Mouse (Mus musculus) liver, adult 2 months (tissue): ENCODE results near the gene Tssc4. TPM values are rescaled to one million over a fixed set of nuclear protein-coding genes. Genes with fewer than 3 reads are reported as not detected.

ENCODE experiments used
- DNase-seq: peaks from one replicate; pipeline ENCODE4 v3.0.0-alpha.2; 2011; ENCODE audit warnings: low read depth, low spot score; ENCODE audit errors: extremely low read depth
- H3K27ac ChIP-seq: fragments of 200-500 bp; replicated peaks from 2 replicates; pipeline ENCODE4 v1.5.1; 2012; ENCODE audit warnings: low read depth, mild to moderate bottlenecking, control low read depth, inconsistent platforms, low read length; ENCODE audit not compliant: insufficient read depth
- H3K27me3 ChIP-seq: fragments of 200-500 bp; 2 replicates; pipeline ENCODE4 v1.6.1; 2012; ENCODE audit warnings: mild to moderate bottlenecking, moderate library complexity, low read length, inconsistent platforms; ENCODE audit not compliant: control insufficient read depth, insufficient read depth
- H3K36me3 ChIP-seq: fragments of 200-500 bp; 2 replicates; pipeline ENCODE4 v1.6.1; 2012; ENCODE audit warnings: low read length, inconsistent platforms; ENCODE audit not compliant: control insufficient read depth, insufficient read depth
- H3K4me1 ChIP-seq: fragments of 200-500 bp; 2 replicates; pipeline ENCODE4 v1.6.1; 2011; ENCODE audit warnings: low read length; ENCODE audit not compliant: control insufficient read depth, insufficient read depth
- H3K4me3 ChIP-seq: fragments of 200-500 bp; 2 replicates; pipeline ENCODE4 v1.5.1; 2011; ENCODE audit warnings: low read depth, mild to moderate bottlenecking, control low read depth, low read length, moderate library complexity; ENCODE audit not compliant: insufficient read depth
- H3K79me2 ChIP-seq: fragments of 200-500 bp; 2 replicates; pipeline ENCODE4 v1.6.1; 2012; ENCODE audit warnings: inconsistent platforms, mild to moderate bottlenecking, low read length, moderate library complexity; ENCODE audit not compliant: control insufficient read depth, insufficient read depth
- H3K9ac ChIP-seq: fragments of 200-500 bp; 2 replicates; pipeline ENCODE4 v1.6.1; 2012; ENCODE audit warnings: low read depth, mild to moderate bottlenecking, control low read depth, inconsistent platforms, low read length
- CTCF ChIP-seq: fragments of 200-500 bp; IDR thresholded peaks from 2 replicates; pipeline ENCODE4 v1.5.1; 2011; ENCODE audit warnings: low read depth, low read length, control low read depth
- POLR2A ChIP-seq: fragments of 200-500 bp; IDR thresholded peaks from 2 replicates; pipeline ENCODE4 v1.6.1; 2011; ENCODE audit warnings: low read length, control low read depth; ENCODE audit not compliant: insufficient read depth; ENCODE audit errors: extremely low read depth
- WGBS: fragments of 180-500 bp; shearing (Covaris S2); methylation state at CpG from one replicate; pipeline ENCODE4 v1.1.7; 2018; 5-methylcytosine and 5-hydroxymethylcytosine counted together
- polyA plus RNA-seq: library from polyadenylated mRNA; depleted of rRNA; stranded (reverse); fragments of >200 nt; gene quantifications from 2 replicates; pipeline ENCODE4 v1.2.3, GENCODE M21; 2012; rRNA removed
- total RNA-seq: library from RNA; depleted of rRNA; stranded (reverse); fragments of >200 nt; gene quantifications from 2 replicates; pipeline ENCODE4 v1.2.3, GENCODE M21; 2014; rRNA removed

The Tssc4 gene
- total RNA-seq, result 11.9 and 13.4 TPM in 2 replicates
- 45.6 and 47.7 TPM in 2 replicates for polyA plus RNA-seq

- 1% methylated on average over 51 of the region's 51 CpGs for WGBS
- Histone ChIP-seq H3K27me3 (no peaks in the 10 kb centered on the region), H3K4me1 (peaks cover 15% of the 10 kb centered on the region; the same call in 1 of the 2 replicates), H3K36me3 (peaks cover 2% of the 10 kb centered on the region; the same call in 1 of the 2 replicates), H3K4me3 (peak within 1 kb of the TSS; percentile 74), H3K79me2 (no peaks in the 10 kb centered on the region), H3K9ac (peak within 1 kb of the TSS; percentile 77), H3K27ac (peak within 1 kb of the TSS; percentile 73)
- TF ChIP-seq CTCF (no peak), POLR2A (0 out of 2 replicates have a peak, but pooled peaks have one; percentile 59)
- DNase-seq, result peak; percentile 99
Observed at GRCm38 (mm10) chr7:143068882-143069591, at the start of gene Tssc4. TSS of gene Tssc4 (plus strand) at chr7:143069249.

- Histone ChIP-seq H3K9ac (no peak overlapping the region), H3K27ac (no peak overlapping the region), H3K36me3 (no peaks in the 10 kb centered on the region), H3K79me2 (no peaks in the 10 kb centered on the region), H3K4me1 (peaks cover 3% of the 10 kb centered on the region), H3K27me3 (no peaks in the 10 kb centered on the region), H3K4me3 (no peak overlapping the region)
- no peak for DNase-seq
- TF ChIP-seq CTCF (no peak), POLR2A (no peak)
Observed at GRCm38 (mm10) chr7:143020040-143020439, 49.0 kb upstream of the Tssc4 start.

- 82% methylated on average over 3 of the region's 3 CpGs for WGBS
- Histone ChIP-seq H3K4me1 (peaks cover 3% of the 10 kb centered on the region), H3K4me3 (no peak overlapping the region), H3K27me3 (no peaks in the 10 kb centered on the region), H3K9ac (no peak overlapping the region), H3K79me2 (no peaks in the 10 kb centered on the region), H3K36me3 (no peaks in the 10 kb centered on the region), H3K27ac (peak overlapping the region; percentile 31)
- TF ChIP-seq POLR2A (no peak), CTCF (no peak)
- peak; percentile 30 for DNase-seq
Observed at GRCm38 (mm10) chr7:143020764-143021163, 48.3 kb upstream of the Tssc4 start.

- Histone ChIP-seq H3K27ac (peak overlapping the region; percentile 26; the same call in 1 of the 2 replicates), H3K9ac (no peak overlapping the region), H3K79me2 (no peaks in the 10 kb centered on the region), H3K4me1 (no peaks in the 10 kb centered on the region), H3K4me3 (no peak overlapping the region), H3K36me3 (no peaks in the 10 kb centered on the region), H3K27me3 (no peaks in the 10 kb centered on the region)
- no peak for DNase-seq
- TF ChIP-seq POLR2A, result no peak
- TF ChIP-seq CTCF, result no peak
- WGBS, result 61% methylated on average over 5 of the region's 5 CpGs
Observed at GRCm38 (mm10) chr7:143021356-143022164, 47.5 kb upstream of the Tssc4 start.

GRCm38 (mm10) chr7:143023499-143023898 lies 45.5 kb upstream of the Tssc4 start:
- no peak overlapping the region for H3K4me3 ChIP-seq
- H3K4me1 ChIP-seq, result no peaks in the 10 kb centered on the region
- TF ChIP-seq POLR2A (no peak), CTCF (no peak)
- H3K27me3 ChIP-seq, result no peaks in the 10 kb centered on the region
- H3K9ac ChIP-seq, result no peak overlapping the region
- H3K36me3 ChIP-seq, result no peaks in the 10 kb centered on the region
- DNase-seq, result no peak
- H3K27ac ChIP-seq, result no peak overlapping the region
- WGBS, result 87% methylated on average over 2 of the region's 2 CpGs
- H3K79me2 ChIP-seq, result no peaks in the 10 kb centered on the region
